Mouse (Mus musculus) ovary, postnatal 14 days (tissue): ENCODE results near the gene Gan.
A peak's percentile ranks its signal among the peaks of the same experiment; 100 is the strongest.

Source experiments
- DNase-seq: peaks from one replicate; pipeline ENCODE4 v3.0.0; 2022; ENCODE audit warnings: low spot score

Gan gene

DNA sequence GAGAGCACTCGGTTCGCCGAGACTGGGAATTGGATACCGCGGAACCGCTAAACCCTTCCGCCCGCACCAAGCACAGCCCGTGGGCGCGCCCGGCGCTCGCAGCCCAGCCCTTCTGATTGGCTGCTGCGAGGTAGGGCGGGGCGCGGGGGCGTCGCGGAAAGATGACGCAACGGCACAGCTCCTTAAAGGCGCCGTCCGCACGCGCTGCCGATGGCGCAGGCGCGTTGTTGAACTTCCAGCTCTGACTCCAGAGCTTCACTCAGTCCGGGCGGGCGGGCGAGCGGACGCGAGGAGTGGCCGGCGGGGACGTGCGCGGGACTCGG, 205 bp upstream of the Gan start:
- peak; percentile 95 for DNase-seq

DNA sequence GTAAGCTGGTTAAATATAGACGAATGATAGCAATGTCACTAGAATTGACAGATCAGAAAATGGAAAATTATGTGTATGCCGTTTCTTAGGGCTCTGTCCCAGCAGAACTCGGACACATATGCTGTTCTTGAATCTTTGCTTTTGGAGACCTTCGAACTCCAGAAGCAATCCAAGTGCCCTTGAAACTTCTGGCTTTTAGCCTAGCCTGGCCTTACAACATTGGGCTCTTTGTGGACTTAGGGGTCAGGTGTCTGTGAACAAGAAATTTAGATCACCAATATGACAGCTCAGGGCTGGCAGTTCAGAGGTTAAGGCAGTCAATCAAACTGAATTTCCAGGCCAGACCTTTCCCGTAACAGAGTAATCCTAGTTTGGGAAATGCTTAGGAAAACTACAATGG, 1.1 kb downstream of the Gan start:
- DNase-seq, result no peak

DNA sequence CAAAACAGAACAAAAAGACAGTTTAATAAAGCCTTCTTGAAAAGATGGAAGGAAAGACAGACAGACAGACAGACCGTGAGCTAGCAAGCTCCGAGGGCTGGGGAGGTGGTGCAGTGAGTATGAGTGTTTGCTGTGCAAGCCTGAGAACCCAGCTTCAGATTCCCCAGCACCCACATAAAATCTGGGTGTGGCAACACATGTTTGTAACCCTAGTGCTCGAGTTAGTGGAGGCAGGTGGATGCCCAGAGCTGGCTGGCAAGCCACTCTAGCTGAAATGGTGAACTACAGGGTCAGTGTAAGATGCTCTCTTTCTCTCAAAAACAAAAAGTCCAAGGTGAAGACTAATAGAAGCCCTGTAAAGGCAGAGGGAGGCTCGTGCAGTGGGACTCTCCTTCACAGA, 7.0 kb downstream of the Gan start:
- DNase-seq, result no peak

DNA sequence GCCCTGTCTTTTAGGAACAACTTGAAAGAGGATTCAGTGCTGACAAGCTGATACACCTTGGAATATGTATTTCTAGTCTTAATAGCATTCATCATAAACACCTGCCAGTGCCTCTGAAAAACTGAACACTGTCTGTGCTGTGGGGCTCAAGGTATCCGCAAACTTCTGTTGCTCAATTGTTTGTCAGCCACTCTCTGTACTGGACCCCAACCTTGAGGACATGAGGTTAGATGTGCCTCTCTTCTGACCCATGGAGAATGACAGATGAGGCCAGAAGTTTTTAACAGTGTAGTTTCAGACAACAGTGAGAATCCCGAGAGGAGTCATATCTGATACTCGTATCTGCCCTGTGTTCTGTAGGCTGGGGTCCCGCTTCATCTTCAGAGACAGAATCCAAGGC, 7.6 kb downstream of the Gan start:
- DNase-seq, result no peak

DNA sequence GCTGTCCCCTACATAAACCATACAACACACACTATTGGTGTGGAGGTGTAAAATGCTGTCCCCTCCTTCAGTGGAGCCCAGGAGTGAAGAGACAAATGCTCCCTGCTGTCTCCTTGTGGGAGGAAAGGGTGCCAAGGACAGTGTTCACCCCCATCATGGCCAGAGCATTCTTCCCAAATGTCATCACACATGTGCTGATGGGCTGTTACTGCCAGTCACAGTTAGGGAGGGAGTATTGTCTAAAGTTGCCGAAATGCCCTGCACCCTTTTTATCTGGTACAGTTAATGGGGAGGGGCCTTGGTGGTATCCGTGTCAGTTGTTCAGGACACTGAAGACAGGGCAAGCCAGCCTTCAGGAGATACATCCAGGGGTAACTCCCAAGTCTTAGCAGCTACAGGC, 8.6 kb downstream of the Gan start:
- DNase-seq, result no peak

DNA sequence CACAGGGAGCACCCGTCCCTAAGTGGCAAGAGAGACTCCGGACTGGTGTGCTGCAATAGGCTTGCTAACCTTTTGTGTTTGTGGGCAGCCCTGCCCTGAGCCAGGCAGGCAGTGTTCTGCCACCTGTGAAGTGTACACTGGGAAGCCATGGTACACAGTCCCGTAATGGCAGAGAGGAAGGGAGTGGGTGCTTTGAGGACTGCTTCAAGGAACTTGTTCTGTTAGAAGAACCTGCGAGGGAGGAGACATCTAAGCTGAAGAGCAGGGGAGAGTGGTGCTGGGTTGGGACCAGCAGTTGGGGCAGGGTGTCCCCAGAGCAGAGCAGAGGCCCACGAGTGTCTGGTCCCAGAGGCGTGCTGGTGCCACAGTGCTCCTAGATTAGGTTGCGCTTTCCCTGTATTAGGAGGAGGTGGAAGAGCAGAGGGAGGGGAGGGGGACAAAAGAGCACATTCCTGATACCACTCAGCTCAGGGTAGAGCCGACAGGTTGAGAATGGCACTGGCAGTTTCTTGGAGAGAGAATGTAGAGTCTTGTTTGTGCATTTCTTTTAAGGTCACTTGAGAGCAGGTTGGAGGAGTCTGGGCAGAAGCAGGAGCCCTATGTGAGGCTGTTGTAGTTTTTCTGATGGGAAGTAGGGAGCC, 9.4 kb downstream of the Gan start:
- no peak for DNase-seq

DNA sequence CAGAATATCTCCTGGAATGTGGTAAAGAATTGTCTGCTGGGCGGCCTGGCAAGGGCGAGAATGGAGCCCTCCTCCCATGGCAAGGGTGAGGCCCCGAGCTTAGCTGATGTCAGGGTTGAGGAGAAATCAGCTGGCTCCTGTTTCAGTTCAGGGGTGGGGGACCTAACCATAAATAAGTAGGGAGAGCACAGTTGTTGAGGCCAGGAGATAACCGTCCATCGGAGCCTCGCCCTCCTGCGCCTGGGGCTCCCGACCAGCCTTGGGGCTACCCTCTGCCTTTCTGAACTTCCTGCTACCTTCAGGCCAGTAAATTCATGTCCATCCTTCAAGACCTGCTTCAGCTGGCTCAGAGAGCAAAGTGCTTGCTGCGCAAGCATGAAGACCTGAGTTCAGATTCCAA, 10.4 kb downstream of the Gan start:
- no peak for DNase-seq

DNA sequence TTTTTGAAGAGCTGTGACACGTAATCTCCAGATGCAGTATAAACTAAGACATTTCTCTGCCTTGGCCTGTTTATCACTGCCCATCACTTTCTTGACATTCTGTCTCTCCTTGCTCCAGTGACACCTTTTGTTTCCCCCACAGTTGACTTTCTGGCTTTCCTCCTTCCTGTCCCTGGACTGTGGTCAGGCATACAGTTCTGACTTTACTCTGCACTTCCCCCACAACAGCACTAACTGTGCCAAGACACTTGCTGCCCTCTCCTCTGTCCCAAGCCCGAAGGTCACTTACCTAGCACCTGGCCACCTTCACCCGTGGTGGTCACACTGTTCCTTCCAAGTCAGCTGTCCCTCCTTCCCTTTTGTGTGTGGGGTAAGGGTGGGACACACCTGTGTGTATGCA, 13.9 kb downstream of the Gan start:
- no peak for DNase-seq

DNA sequence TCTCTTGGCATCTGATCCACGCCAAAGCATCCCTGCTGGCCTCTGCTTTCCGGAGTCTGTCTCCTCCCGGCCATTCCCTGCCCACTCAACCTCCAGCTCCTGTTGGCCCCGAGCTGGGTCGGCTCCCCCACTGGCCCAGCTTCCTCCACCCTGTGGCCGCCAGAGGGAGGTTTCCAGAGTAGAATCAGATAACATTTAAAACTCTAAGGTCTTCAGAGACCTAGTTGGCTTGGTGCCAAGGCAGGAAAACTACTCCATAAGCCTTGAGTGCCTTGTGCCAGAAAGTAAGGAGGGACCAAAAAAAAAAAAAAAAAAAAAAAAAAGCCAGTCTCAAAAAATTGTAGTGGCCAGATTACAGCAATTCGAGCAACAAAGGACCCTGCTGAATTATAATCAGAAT, 15.0 kb downstream of the Gan start:
- DNase-seq, result peak; percentile 27

DNA sequence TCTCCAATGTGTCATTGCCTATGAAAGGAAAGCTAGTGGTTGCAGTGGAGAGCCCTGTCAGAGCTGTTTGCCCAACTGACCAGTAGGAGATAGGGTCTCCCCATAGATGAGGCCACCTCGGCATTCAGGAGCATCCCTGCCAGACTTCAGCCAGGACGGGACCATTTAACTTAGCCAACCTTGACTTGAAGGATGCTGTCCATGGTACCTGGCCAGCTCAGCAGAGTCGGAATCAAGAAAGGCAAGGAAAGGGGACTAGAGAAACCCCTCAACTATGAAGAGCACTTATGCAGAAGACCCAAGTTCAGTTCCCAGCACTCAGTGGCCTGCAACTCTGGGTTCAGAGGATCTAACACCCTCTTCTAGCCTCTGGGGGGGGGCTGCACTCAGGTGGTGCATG, 15.8 kb downstream of the Gan start:
- DNase-seq, result no peak

DNA sequence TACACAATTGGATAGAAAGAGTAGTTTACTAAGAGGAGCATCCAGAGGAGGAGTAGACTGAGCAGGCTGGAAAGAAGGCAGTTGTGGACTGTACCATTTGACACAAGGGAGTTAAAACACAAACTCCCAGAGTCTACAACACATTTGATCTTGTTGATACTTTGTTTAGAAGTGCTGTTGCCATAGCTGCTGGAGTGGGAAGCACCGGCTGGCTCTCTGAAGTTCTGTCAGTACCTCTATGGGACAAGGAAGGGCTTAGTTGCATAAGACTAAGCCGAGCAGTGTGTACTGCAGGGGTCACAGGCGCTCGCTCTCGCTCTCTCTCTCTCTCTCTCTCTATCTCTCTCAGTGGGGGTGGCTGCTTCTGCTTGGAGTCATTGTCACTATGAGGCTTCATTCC, 16.6 kb downstream of the Gan start:
- DNase-seq, result no peak

DNA sequence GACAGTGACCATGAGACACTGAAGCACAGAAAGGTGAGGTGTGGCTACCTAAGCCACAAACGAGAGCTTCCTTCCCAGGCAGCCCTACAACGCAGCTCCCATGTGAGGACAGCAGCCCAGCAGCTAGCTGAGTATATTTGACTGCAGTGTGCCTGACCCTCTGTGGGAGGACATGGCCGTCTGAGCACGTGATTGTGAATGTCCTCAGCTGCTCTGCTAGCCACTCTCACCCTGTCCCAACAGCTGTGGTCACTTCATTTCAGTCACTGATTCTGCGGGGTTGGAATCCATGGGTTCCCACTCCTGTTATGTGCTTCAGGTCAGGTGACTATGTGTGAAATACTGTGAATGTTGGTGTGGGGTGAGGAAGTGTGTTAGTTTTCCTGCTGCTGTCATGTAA, 18.4 kb downstream of the Gan start:
- DNase-seq, result no peak

DNA sequence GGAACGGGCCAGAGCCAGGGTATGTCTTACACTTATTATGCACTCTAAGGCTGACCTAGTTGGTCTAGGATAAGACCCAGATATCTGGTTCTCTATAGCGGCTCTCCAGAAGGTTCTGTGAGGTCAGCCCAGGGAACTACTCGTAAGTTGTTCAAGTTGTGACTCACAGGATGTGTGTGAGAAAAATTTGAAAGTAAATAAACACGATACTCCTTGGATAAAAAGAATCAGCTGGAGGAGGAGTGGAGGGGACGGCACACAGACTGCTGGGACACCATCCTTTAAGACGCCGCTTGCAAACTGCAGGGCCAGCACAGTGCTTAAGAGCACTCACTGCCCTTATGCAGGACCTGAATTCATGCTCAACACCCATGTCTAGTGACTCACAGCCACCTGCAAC, 19.3 kb downstream of the Gan start:
- DNase-seq, result no peak

DNA sequence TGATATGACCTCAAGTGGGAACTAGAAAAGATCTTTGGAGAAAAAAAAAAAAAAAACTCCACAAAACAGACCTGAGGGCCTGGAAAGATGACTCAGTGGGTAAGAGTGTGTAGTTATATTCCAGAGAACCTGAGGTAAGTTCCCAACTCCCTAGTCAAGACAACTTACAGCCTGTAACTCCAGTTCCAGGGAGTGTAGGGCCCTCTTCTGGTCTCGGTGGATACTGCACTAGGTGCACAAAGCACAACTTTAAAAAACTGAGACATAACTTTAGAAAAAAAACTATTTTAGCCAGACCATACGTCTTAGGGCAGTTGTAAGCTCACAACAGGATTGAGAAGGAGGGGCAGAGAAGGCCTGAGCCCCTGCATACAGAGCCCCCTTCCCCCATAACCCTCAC, 20.1 kb downstream of the Gan start:
- no peak for DNase-seq

DNA sequence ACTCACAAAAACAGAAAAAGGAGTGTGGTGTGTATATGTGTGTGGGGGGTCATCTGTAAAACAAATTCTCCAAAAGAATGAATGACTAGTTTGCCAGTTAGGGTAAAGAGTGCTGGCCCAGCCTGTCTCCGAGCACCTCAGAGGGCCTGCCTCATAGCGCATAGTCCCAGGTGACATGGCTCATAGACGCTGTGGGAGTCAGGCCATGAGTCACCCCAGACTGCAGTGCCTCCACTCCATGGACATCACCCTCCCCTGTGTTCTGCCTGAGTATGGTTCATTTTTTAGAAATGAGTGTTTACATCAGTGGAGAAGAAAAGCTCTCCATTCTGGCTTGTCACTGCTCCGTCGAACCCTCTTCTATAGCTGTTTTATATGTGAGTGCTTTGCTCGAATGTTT, 20.7 kb downstream of the Gan start:
- DNase-seq, result no peak

DNA sequence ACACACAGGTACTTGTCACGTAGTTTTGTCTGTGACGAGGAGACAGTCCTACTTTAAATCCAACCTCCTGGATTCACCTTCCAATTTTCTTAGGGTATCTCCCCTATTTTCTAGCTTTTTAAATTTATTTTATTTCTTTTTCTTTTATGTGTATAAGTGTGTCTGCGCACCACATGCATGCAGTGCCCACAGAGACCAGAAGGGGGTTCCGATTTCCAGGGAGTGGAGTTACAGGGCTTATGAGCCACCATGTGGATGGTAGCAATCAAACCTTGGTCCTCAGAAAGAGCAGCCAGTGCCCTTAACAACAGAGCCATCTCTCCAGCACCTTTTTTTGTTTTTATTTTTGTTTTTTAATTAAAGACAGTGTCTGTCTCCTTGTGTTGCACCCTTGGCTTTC, 24.8 kb downstream of the Gan start:
- DNase-seq, result no peak

DNA sequence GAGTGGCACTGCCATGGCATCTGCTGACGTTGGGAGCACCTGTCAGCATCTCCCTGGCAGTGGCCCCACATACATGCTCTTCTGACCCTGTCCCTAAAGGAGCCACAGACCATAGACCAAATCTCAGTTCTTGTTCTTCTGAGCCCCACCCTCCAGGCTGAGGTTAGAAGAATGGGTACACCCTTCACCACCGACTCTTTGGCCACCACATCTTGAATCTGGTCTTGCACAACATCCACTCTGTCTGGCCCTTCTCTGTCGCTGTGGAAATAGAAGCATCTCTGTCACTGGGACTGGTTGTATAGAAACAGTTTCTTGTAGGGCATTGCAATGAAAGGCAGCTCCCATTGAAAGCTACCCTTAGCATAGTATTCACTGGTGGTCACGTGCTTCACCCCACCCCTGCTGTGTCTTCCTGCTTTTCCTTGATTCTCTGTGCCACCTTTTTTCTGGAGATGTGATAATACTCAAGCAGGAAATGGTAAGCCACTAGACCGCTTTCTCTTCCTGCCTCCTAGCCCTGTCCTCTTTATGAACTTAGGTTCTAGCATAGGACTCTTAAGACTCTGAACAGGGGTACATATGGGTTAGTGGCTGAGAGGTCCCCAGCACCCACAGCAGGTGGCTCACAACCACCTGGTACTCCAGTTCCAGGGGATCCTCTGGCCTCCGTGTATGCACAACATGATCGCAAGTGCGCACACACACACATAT, 25.9 kb downstream of the Gan start:
- DNase-seq, result no peak

DNA sequence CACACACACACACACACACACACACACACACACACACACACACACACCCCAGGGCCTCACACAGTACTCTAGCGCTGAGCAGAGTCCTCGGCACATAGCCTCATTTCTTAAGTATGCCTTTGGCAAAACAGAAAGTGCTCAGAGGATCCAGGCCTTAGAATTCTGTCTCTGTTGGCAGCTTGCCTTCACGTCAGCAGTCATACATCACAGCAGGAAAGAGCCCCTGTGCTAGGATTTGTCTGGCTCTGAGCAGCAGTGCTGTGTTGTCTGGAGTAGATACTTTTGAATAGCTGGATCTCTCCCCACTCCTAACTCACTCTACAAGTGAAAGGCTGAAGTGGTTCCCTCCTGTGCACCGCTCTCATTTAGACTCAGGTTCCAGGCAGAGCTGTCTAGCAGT, 36.4 kb downstream of the Gan start:
- DNase-seq, result no peak

DNA sequence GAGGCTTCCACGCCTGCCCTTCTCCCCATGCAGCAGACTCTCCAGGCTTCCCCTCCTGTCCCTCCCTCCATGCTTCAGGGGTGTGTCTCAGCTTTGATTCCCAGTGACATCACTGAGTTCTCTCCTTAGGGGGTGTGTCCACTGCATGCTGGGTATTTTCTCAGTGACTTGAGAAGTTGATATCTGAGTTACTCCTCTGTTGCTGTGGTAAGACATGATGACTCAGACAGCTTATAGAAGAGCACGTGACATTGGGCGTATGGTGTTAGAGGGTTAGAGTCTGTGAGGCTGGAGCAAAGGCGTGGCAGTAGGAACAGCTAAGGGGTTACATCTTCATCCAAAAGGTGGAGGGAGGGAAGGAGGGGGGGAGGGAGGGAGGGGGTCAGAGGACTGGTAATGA, 38.7 kb downstream of the Gan start:
- DNase-seq, result no peak

DNA sequence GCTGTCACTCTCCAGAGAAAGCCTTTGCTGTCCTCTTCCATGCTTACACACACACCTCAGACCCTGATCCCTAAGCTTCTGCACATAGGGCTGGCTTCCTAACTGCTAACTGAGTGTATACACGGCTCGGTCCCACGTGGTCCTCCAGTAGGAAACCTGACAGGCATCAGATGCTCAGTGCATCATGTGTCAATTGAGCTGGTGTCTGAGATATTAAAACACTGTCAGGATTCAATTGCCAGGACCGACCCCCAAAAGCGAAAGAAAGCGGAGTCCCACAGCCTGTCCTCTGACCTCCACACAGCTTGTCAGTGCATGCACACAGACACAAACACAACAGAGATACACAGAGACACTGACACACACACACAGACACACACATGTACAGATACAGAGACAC, 39.6 kb downstream of the Gan start:
- no peak for DNase-seq

DNA sequence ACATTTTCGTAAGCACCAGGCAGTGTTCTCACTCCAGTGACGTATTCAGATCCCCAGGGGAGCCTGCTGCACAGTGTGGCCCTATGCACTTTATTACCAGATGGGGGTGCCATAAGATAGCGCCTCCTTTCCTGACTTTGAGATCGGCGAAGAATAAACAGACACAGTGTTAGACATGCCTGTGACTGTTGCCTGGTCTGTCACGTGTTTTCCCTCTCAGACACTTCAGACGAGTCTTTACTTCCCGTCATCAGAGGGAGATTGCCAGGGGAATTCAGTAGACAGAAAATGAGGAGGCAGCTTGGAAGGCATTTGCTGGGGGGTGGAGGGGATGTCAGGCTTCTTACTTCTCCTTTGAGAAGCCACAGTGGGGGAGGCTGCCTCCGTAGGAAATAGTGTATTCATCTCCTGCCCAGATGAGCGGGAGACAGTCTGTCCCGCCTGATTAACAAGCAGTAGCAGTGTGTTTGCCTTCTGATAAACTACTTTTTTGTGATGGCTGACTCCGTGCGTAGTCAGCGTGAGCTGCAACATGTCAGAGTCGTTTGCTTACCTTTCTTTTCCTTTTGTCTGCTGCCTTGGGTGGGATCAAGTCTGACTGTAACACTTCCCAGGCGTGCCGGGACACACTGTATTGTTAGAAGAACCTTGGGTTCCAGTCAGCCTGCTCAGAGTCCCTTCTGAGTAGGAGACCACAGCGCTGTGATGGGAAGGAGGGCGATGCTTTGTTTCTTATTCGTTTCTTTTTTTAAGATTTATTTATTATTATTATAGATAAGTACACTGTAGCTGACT, 40.4 kb downstream of the Gan start:
- DNase-seq, result peak; percentile 20

DNA sequence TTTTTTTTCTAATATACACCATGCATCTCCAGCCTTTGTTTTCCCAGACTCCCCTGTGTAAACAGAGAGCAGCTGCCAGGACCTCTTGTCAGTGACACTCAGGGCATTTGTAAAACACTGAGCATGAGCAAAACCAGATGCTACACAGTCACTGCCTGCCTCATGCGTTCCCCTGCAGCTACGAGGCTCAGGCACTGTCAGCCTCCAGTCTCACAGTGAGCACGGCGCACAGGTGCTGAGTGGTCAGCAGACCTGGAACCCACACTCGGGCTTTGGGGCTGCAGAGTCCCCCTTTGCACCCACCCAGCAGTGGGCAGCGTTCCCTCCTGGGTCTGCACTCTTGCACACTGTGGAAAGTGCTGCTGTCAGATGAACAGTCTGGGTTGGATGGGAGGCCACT, 41.7 kb downstream of the Gan start:
- DNase-seq, result no peak

DNA sequence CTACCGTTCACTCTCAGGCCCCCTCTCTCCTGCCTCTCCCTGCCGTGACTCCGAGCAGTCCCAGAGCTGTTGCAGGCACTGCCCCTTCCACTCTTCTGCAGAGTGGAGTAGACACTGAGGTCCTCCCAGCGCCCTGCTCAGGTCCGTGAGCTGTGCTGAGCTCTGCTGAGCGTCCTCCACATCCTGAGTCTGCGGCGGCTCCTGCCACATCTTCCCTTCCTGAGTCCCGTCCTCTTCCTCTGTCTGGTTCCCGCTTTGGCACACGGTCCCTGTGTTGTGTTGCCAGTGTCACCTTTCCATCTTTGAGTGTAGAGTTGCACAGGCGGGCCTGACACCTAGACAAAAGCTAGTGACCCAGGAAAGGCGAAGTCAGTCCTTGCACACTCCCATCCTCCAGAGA, 42.4 kb downstream of the Gan start:
- DNase-seq, result no peak

DNA sequence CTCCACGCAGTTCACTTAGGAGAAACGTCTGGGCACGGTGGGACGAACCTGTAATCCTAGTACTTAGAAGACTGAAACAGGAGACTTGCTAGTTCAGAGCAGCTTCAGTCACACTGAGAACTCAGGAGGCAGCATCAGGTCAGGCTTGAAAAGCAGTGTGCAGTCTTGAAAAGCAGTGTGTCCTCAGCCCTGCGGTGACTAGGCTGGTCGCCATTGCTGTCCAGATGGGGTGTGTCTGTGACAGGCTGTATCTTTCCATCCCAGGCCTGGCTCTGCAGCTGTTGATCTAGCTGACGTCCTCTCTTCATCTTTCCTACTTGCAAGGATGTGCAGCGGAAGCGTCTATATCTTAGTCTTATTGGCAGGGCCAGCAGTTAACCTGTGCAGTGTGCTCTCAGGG, 42.9 kb downstream of the Gan start:
- no peak for DNase-seq
